Mouse (Mus musculus) midbrain, embryonic 15.5 days (tissue): ENCODE results near the gene Dock8. TPM values are rescaled to one million over a fixed set of nuclear protein-coding genes. Genes with fewer than 3 reads are reported as not detected.

Experiments
- ATAC-seq: fragments of 200-750 bp; cut with Nextera tagmentation; replicated peaks from 2 replicates; pipeline ENCODE4 v1.8.0; 2017; ENCODE audit warnings: moderate TSS enrichment
- H3K27ac ChIP-seq: fragments of 300-500 bp; sonication (generic); 2 replicates; pipeline ENCODE4 v1.5.1; 2015; ENCODE audit warnings: mild to moderate bottlenecking, inconsistent platforms
- H3K27me3 ChIP-seq: fragments of 300-500 bp; sonication (generic); replicated peaks from 2 replicates; pipeline ENCODE4 v1.6.1; 2015; ENCODE audit warnings: inconsistent platforms
- H3K36me3 ChIP-seq: fragments of 300-500 bp; sonication (generic); replicated peaks from 2 replicates; pipeline ENCODE4 v1.6.1; 2015; ENCODE audit warnings: inconsistent platforms
- H3K4me1 ChIP-seq: fragments of 300-500 bp; sonication (generic); 2 replicates; pipeline ENCODE4 v1.6.1; 2015; ENCODE audit warnings: inconsistent platforms
- H3K4me2 ChIP-seq: fragments of 300-500 bp; sonication (generic); 2 replicates; pipeline ENCODE4 v1.6.1; 2015; ENCODE audit warnings: inconsistent platforms, mild to moderate bottlenecking, moderate library complexity
- H3K4me3 ChIP-seq: fragments of 300-500 bp; sonication (generic); 2 replicates; pipeline ENCODE4 v1.5.1; 2015; ENCODE audit warnings: mild to moderate bottlenecking, inconsistent platforms
- H3K9ac ChIP-seq: fragments of 300-500 bp; sonication (generic); 2 replicates; pipeline ENCODE4 v1.6.1; 2015; ENCODE audit warnings: mild to moderate bottlenecking, inconsistent platforms
- H3K9me3 ChIP-seq: fragments of 300-500 bp; sonication (generic); 2 replicates; pipeline ENCODE4 v1.6.1; 2016; ENCODE audit warnings: inconsistent platforms
- WGBS: fragments of 180-500 bp; shearing (Covaris S2); methylation state at CpG from one replicate; pipeline ENCODE4 v1.1.7; 2015; ENCODE audit warnings: mixed read lengths; 5-methylcytosine and 5-hydroxymethylcytosine counted together
- polyA plus RNA-seq: library from polyadenylated mRNA; unstranded; fragments of >200 nt; fragmentation: Nextera tagmentation; extraction: Ambion mirVana; gene quantifications from 2 replicates; pipeline ENCODE4 v1.2.1, GENCODE M21; 2015

The Dock8 gene
- polyA plus RNA-seq, 1 experiment from 2014 or later, result 0.59 TPM

DNA sequence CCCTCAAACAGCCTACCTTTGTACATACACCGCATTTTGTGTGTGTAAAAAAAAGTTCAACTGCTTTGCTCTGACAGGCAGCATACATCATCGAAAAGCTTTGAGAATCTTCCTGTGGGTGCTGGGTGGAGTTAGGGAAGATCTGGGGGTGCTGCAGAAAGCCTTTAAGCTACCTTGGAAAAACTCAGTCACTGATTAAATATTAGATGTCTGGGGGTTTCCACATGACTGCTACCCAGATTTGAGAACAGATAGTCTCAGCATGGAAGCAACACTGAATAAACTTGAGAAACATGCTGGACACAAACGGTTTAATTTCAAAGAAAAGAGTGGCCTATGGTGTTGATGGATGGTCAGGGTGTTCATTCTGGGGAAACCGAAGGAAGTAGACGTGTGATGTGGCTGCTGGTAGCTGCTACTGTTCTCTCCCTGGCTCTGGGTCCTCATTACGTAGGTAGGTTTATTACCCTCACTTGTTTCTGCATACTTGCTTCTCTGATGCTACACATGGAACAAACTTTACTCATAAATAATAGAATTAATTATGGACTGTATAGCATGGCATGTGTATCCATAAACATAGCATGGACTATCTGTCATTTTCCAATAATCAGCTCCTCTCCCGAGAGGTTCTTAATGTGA, 15.4 kb upstream of the Dock8 start:
- WGBS, result 81% methylated on average over 7 of the region's 7 CpGs

DNA sequence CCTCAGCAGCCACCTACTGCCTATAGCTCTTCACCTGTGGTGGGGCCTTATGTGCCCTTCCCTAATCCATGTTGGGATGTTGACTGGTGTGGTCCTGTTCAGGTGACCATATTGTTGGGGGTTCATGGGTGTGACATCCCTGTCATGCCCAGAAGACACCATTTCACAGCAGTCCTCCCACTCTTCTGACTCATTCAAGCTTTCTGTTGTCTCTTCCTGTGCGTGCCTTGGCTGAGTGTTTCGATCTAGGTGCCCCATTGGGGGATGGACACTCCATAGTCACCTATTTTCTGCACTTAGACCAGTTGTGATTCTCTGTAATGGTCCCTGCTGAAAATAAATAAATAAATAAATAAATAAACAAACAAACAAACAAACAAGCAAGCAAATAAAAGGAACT, 14.3 kb upstream of the Dock8 start:
- Histone ChIP-seq H3K9me3 (no peaks in the 10 kb centered on the region), H3K9ac (no peak overlapping the region), H3K27me3 (no peaks in the 10 kb centered on the region), H3K36me3 (no peaks in the 10 kb centered on the region), H3K4me3 (no peak overlapping the region), H3K4me2 (no peak overlapping the region), H3K27ac (no peak overlapping the region), H3K4me1 (no peaks in the 10 kb centered on the region)
- ATAC-seq, result no peak
- WGBS, result 89% methylated on average over 2 of the region's 2 CpGs

More for the DNA sequence above, 15.4 kb upstream of the Dock8 start:
- Histone ChIP-seq H3K27ac (no peak overlapping the region), H3K9ac (no peak overlapping the region), H3K9me3 (no peaks in the 10 kb centered on the region), H3K36me3 (no peaks in the 10 kb centered on the region), H3K4me2 (no peak overlapping the region), H3K4me3 (no peak overlapping the region), H3K27me3 (no peaks in the 10 kb centered on the region), H3K4me1 (no peaks in the 10 kb centered on the region)
- no peak for ATAC-seq

DNA sequence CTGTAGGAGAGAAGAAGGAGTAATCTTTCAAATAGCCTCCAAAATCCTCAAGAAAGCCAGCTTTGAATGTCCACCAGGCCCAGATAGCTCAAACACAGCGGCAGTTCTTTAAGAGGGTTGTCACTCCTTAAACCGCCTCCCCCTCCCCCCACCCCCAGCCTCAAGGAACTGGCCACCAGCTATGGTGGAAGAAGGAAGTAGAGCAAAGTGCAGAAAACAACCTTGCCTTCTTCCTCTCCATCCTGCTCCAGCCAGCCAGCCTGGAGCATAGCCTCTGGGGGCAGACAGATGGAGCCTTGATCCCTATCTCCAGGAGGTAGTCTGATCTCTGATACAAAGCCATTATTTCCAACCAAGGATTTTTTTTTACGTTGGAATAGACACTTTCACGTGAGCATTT, 12.0 kb upstream of the Dock8 start:
- Histone ChIP-seq H3K36me3 (no peaks in the 10 kb centered on the region), H3K27me3 (no peaks in the 10 kb centered on the region), H3K27ac (no peak overlapping the region), H3K9me3 (no peaks in the 10 kb centered on the region), H3K4me2 (no peak overlapping the region), H3K4me3 (no peak overlapping the region), H3K4me1 (no peaks in the 10 kb centered on the region), H3K9ac (no peak overlapping the region)
- 61% methylated on average over 4 of the region's 4 CpGs for WGBS
- no peak for ATAC-seq

DNA sequence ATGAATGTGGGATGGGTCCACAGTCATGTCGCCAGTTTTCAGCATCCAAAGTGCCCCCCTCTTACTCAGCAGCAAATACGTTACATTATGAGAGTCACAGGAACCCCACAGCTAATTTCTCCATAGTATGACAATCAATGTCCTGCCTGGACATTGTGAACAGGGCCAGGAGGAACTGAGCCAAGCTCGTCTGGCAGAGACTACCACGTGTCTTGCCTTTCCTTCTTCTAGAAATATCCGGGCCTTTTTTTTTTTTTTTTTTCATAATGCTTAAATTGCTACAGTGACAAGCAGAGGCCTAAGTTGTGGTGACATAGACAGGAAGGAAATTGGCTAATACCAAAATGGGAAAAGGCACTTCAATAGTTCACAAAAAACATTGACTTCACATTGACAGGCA, 10.5 kb upstream of the Dock8 start:
- Histone ChIP-seq H3K9ac (no peak overlapping the region), H3K27me3 (no peaks in the 10 kb centered on the region), H3K4me2 (no peak overlapping the region), H3K9me3 (no peaks in the 10 kb centered on the region), H3K4me1 (no peaks in the 10 kb centered on the region), H3K27ac (no peak overlapping the region), H3K36me3 (no peaks in the 10 kb centered on the region), H3K4me3 (no peak overlapping the region)
- WGBS, result 82% methylated on average over 5 of the region's 5 CpGs
- ATAC-seq, result no peak

DNA sequence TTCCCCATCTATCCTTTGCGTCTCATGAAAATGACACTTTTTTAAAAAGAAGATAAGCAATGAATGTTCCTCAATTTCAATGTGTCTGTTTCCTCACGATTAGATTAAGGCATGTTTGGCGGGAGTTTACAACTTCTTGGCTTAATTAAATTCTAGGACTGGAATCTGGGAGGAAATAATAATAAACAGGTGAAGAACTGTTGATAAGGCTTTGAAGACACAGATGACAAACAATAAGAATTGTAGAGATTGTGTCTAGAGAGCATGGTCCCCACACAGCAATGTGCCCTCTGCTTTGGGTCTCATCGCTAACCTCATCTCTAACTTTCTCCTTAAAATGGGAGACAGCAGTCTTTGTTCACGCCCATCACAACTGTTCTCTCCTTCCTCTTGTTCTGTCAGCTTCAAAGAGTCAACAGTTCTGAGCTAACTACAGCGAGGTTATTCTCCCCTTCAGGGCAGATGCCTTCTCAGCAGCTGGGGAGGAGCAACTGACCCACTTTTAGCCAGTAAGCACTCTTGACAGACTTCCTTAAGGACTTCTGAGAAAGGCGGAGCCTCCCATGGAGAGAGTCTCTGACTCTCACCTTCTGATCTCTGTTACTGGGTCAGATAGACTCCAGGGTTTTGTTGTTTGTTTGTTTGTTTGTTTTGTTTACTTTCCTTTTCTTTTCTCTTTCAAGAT, 9.1 kb upstream of the Dock8 start:
- Histone ChIP-seq H3K9ac (no peak overlapping the region), H3K27ac (no peak overlapping the region), H3K27me3 (no peaks in the 10 kb centered on the region; the same call in 1 of the 2 replicates), H3K4me2 (no peak overlapping the region), H3K36me3 (no peaks in the 10 kb centered on the region), H3K9me3 (no peaks in the 10 kb centered on the region), H3K4me3 (no peak overlapping the region), H3K4me1 (no peaks in the 10 kb centered on the region)
- no peak for ATAC-seq
- WGBS, result 82% methylated on average over 7 of the region's 7 CpGs

DNA sequence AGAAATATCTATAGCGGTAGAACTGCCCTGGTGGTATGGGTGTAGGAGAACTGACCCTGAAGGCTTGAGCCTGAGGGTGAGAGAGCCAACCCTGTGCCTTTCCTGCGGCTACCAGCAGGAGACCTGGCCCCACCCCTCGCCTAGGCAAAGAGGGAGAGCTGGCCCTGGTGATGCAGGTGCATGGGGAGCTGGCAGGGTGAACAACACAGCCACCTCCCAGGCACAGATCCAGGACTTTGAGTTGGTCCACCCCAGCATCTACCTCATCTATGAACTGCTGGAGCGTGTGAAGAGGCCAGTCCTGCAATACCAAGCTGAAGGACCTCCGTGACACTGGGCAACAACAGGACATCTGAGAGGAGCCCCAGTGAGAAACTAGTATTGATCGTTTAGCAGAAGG, 5.8 kb upstream of the Dock8 start:
- Histone ChIP-seq H3K27ac (no peak overlapping the region), H3K4me3 (no peak overlapping the region), H3K4me1 (no peaks in the 10 kb centered on the region), H3K9me3 (no peaks in the 10 kb centered on the region), H3K4me2 (no peak overlapping the region), H3K9ac (no peak overlapping the region), H3K36me3 (no peaks in the 10 kb centered on the region), H3K27me3 (peaks cover 25% of the 10 kb centered on the region)
- WGBS, result 73% methylated on average over 6 of the region's 6 CpGs
- no peak for ATAC-seq

DNA sequence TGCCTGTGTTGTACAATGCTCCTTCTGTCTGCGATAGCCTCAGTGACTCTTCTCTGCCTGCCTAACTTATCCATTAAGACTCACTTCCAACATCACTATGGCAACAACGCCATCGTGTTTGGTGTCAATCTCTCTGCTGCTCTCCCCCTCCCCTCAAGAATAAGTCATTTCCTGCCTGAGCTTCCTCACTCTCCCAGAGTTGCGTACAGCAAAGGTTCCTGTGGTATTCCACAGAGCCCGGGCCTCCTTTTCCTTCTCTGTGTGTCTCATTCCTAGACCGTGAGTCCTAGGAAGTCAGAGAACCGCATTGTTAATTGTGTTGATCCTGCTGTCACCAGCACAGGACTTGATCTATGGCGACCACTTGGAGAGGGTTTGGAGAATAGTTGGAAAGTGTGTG, 4.4 kb upstream of the Dock8 start:
- ATAC-seq, result no peak
- no peak overlapping the region for H3K9ac ChIP-seq
- peaks cover 9% of the 10 kb centered on the region for H3K4me1 ChIP-seq
- H3K27me3 ChIP-seq, result peaks cover 39% of the 10 kb centered on the region
- H3K27ac ChIP-seq, result no peak overlapping the region
- no peak overlapping the region for H3K4me3 ChIP-seq
- H3K4me2 ChIP-seq, result no peak overlapping the region
- no peaks in the 10 kb centered on the region for H3K36me3 ChIP-seq
- H3K9me3 ChIP-seq, result no peaks in the 10 kb centered on the region
- WGBS, result 55% methylated on average over 8 of the region's 8 CpGs

DNA sequence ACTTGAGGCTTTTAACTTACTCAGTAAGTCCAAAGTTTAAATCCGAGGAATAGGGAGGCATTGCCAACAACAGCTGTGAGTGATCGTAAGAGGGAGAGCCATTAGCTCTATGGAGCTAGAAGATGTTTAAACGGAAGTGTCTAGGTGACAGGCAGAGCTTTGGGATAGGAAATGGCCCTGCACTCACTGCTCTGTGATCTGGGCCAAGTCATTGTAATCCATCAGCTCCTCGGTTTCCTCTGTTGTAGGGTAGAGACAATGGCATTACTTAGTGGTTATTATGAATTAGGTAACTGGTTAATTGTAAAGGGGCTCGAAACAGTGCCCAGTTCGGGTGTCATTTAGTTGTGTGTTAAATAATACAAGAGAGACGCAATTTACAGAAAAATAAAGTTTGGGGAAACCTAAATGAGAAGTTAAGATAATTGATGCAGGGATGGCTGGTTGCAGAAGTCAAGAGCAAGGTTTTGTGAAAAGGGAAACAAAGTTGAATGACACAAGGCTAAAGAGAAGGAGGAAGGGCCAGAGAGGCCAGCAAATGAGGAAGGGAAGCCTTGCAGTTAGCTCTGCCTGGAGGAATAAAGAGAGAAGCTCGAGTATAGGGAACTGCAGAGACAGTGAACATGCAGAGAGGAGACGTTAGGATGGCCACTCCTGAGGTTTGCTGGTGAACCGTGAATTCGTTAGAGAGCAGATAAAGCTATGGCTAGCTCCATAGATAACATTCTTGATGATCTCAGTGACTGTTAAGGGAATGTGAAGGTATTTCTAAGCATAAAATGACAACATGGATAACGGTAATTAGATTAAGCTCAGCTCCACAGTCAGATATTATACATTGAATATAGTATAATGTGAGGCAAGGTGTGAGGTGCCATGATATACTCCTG, 2.3 kb upstream of the Dock8 start:
- no peak overlapping the region for H3K27ac ChIP-seq
- H3K4me1 ChIP-seq, result peaks cover 13% of the 10 kb centered on the region
- no peak overlapping the region for H3K4me3 ChIP-seq
- 74% methylated on average over 12 of the region's 12 CpGs for WGBS
- H3K4me2 ChIP-seq, result no peak overlapping the region
- H3K9ac ChIP-seq, result no peak overlapping the region
- H3K36me3 ChIP-seq, result no peaks in the 10 kb centered on the region
- H3K9me3 ChIP-seq, result no peaks in the 10 kb centered on the region
- no peak for ATAC-seq
- peaks cover 60% of the 10 kb centered on the region for H3K27me3 ChIP-seq

DNA sequence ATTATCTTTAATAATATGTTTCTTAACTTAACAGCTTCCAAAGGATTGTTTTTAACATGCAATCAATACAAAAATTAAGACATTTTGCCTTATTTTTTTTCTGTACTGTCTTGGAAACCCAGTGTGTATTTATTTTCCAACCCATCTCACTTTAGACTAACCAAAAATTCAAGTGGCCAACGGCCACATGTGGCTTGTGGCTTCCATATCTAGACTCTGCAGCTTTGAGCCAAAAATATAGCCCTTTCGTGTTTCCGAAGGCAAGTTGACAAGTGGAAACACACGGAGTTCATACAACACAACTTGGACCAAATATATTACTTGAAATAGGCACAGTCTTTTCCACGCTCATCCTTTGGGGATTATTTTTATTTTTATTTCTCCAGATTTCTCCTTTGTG, 773 bp upstream of the Dock8 start:
- H3K27ac ChIP-seq, result no peak overlapping the region
- peaks cover 60% of the 10 kb centered on the region for H3K27me3 ChIP-seq
- ATAC-seq, result no peak
- 74% methylated on average over 5 of the region's 5 CpGs for WGBS
- H3K4me3 ChIP-seq, result peak overlapping the region; percentile 70; the same call in 1 of the 2 replicates
- no peaks in the 10 kb centered on the region for H3K36me3 ChIP-seq
- no peak overlapping the region for H3K9ac ChIP-seq
- no peaks in the 10 kb centered on the region for H3K9me3 ChIP-seq
- peak overlapping the region; percentile 100 for H3K4me2 ChIP-seq
- H3K4me1 ChIP-seq, result peaks cover 13% of the 10 kb centered on the region

DNA sequence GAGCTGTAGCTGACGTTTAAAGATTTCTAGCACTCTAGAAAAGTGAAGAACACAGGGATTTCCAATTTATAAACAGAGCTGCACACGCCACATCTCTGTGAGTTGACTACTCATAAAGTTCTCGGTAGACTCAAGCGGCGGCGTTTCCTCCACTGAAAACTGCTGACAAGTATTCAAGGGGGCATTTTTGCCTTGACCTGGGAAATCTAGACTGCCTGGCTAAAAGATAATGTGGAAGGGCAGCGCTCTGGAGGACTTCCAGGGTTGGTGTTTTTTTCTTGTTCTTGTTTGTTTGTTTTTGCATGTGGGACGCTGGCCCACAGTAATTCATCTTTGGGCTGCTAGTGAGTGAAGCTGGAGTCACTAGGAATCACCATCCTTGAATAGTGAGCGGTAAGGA, 819 bp downstream of the Dock8 start:
- Histone ChIP-seq H3K36me3 (no peaks in the 10 kb centered on the region), H3K9me3 (no peaks in the 10 kb centered on the region), H3K4me1 (peaks cover 13% of the 10 kb centered on the region), H3K9ac (no peak overlapping the region), H3K4me3 (peak overlapping the region; percentile 70), H3K27me3 (peaks cover 60% of the 10 kb centered on the region), H3K27ac (no peak overlapping the region), H3K4me2 (peak overlapping the region; percentile 100)
- no peak for ATAC-seq
- 41% methylated on average over 9 of the region's 9 CpGs for WGBS

DNA sequence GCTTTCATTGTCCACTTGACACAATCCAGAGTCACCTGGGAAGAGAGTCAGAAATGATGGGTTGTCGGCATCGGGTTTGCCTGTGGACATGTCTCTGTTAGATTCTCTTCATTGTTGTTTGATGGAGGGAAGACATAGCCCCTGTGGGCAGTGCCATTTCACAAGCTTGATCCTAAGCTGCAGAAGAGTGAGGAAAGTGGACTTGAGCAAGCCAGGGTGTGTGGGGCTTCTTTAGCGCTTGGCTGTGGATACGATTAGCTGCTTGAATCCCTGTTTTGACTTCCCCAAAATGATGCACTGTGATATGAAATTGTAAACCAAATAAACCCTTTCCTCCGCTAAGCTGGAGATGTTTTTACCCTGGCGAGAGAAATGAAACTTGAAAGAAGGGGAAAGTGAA, 2.7 kb downstream of the Dock8 start:
- H3K9me3 ChIP-seq, result no peaks in the 10 kb centered on the region
- no peak overlapping the region for H3K9ac ChIP-seq
- 94% methylated on average over 6 of the region's 6 CpGs for WGBS
- peaks cover 13% of the 10 kb centered on the region for H3K4me1 ChIP-seq
- no peak overlapping the region for H3K27ac ChIP-seq
- peaks cover 49% of the 10 kb centered on the region for H3K27me3 ChIP-seq
- H3K4me3 ChIP-seq, result no peak overlapping the region
- H3K4me2 ChIP-seq, result no peak overlapping the region
- ATAC-seq, result no peak
- no peaks in the 10 kb centered on the region for H3K36me3 ChIP-seq

DNA sequence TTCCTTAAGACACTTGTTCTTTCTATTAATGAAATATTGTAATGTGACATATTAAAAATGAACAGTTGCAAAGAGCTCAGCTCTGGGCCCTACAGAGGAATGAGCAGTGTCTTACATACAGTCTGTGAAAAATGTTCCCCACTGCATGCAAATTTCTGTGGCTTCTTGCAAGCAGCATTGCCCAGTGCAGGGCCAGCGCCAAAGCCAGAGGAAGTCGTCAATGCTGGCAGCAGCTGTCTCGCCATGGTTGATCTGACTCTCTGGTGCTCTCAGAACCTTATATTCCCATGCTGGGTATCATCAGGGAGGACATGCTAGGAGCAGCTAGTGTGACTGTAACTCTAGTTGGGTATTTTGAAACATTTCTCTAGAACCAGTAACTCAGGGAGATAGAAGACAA, 3.5 kb downstream of the Dock8 start:
- no peak overlapping the region for H3K9ac ChIP-seq
- H3K36me3 ChIP-seq, result no peaks in the 10 kb centered on the region
- WGBS, result 67% methylated on average over 3 of the region's 3 CpGs
- no peak for ATAC-seq
- no peak overlapping the region for H3K27ac ChIP-seq
- H3K9me3 ChIP-seq, result no peaks in the 10 kb centered on the region
- peaks cover 41% of the 10 kb centered on the region for H3K27me3 ChIP-seq
- no peak overlapping the region for H3K4me3 ChIP-seq
- no peak overlapping the region for H3K4me2 ChIP-seq
- peaks cover 13% of the 10 kb centered on the region for H3K4me1 ChIP-seq
